Mouse (Mus musculus) liver, embryonic 14.5 days (tissue): ENCODE results near the gene Farp1. TPM values are rescaled to one million over a fixed set of nuclear protein-coding genes. Genes with fewer than 3 reads are reported as not detected.

ENCODE experiments used
- ATAC-seq: fragments of 200-750 bp; cut with Nextera tagmentation; 2 replicates; pipeline ENCODE4 v1.8.0; 2017; ENCODE audit warnings: moderate number of reproducible peaks, mild to moderate bottlenecking, moderate library complexity; ENCODE audit not compliant: insufficient read depth
- DNase-seq, 3 experiments: peaks; one replicate each; pipeline ENCODE4 v3.0.0-alpha.2; 2012 to 2013; ENCODE audit warnings: low read depth in 3 of 3, low spot score in 3 of 3
- H3K27ac ChIP-seq: fragments of 300-500 bp; sonication (generic); 2 replicates; pipeline ENCODE4 v1.5.1; 2014; ENCODE audit warnings: moderate library complexity, mild to moderate bottlenecking, control low read depth, inconsistent platforms
- H3K27me3 ChIP-seq: fragments of 300-500 bp; sonication (generic); 2 replicates; pipeline ENCODE4 v1.6.1; 2014; ENCODE audit warnings: mild to moderate bottlenecking, low read length, moderate library complexity; ENCODE audit not compliant: control insufficient read depth, insufficient read depth
- H3K36me3 ChIP-seq: fragments of 300-500 bp; sonication (generic); replicated peaks from 2 replicates; pipeline ENCODE4 v1.6.1; 2014; ENCODE audit warnings: low read depth; ENCODE audit not compliant: control insufficient read depth, insufficient read depth
- H3K4me1 ChIP-seq, 2 experiments: fragments of 200-500 bp in 1 of 2; fragments of 300-500 bp in 1 of 2; sonication (generic) in 1 of 2; replicated peaks; 2 replicates each; pipeline ENCODE4 v1.6.1; 2012 to 2014; ENCODE audit warnings: antibody characterized with exemption in 1 of 2, inconsistent platforms in 1 of 2, low read length in 1 of 2; ENCODE audit not compliant: control insufficient read depth in 2 of 2, insufficient read depth in 2 of 2
- H3K4me2 ChIP-seq: fragments of 300-500 bp; sonication (generic); 2 replicates; pipeline ENCODE4 v1.6.1; 2014; ENCODE audit warnings: low read depth, mild to moderate bottlenecking, control low read depth, moderate library complexity
- H3K4me3 ChIP-seq, 2 experiments: fragments of 200-500 bp in 1 of 2; fragments of 300-500 bp in 1 of 2; sonication (generic) in 1 of 2; 2 replicates each; pipeline ENCODE4 v1.5.1; 2012 to 2014; ENCODE audit warnings: low read depth in 2 of 2, low read length in 2 of 2, mild to moderate bottlenecking in 2 of 2, control low read depth in 1 of 2, inconsistent platforms in 1 of 2, moderate library complexity in 1 of 2; ENCODE audit not compliant: insufficient read depth in 1 of 2
- H3K9ac ChIP-seq: fragments of 300-500 bp; sonication (generic); replicated peaks from 2 replicates; pipeline ENCODE4 v1.6.1; 2014; ENCODE audit warnings: mild to moderate bottlenecking, control low read depth, moderate library complexity
- H3K9me3 ChIP-seq: fragments of 300-500 bp; sonication (generic); 2 replicates; pipeline ENCODE4 v1.6.1; 2016; ENCODE audit warnings: low read length, mixed read lengths; ENCODE audit not compliant: control insufficient read depth
- CTCF ChIP-seq: IDR thresholded peaks from 2 replicates; pipeline ENCODE4 v1.5.1; 2016; ENCODE audit warnings: antibody characterized with exemption, low read depth, control low read depth
- EP300 ChIP-seq: IDR thresholded peaks from 2 replicates; pipeline ENCODE4 v1.6.1; 2016; ENCODE audit warnings: antibody characterized with exemption, low read depth
- WGBS: fragments of 180-500 bp; shearing (Covaris S2); extraction: QIAGEN DNeasy Blood & Tissue Kit; methylation state at CpG from one replicate; pipeline ENCODE4 v1.1.7; 2014; ENCODE audit not compliant: insufficient replicate concordance; 5-methylcytosine and 5-hydroxymethylcytosine counted together
- polyA plus RNA-seq, 2 experiments: library from polyadenylated mRNA; depleted of rRNA in 1 of 2; stranded (reverse) in 1 of 2; unstranded in 1 of 2; fragments of >200 nt; fragmentation: Nextera tagmentation in 1 of 2; extraction: Ambion mirVana in 1 of 2; gene quantifications; 2 replicates each; pipeline versions ENCODE4 v1.2.1 to v1.2.3; 2012 to 2014

The Farp1 gene
- polyA plus RNA-seq, 2 experiments, result 3.0 to 4.3 TPM

- Histone ChIP-seq H3K27me3 (no peaks in the 10 kb centered on the region), H3K4me1 (no peaks in the 10 kb centered on the region; a peak in 1 of 4 replicates), H3K4me3 (no peak overlapping the region), H3K27ac (no peak overlapping the region), H3K4me2 (no peak overlapping the region), H3K9me3 (no peaks in the 10 kb centered on the region), H3K9ac (no peak overlapping the region), H3K36me3 (no peaks in the 10 kb centered on the region)
- WGBS, result 75% methylated on average over 3 of the region's 3 CpGs
- ATAC-seq (no peak), DNase-seq (no peak)
- no peak for TF ChIP-seq CTCF
- TF ChIP-seq EP300, result no peak
Observed at GRCm38 (mm10) chr14:121208159-121208515, 173.1 kb downstream of the Farp1 start.

GRCm38 (mm10) chr14:121210318-121210717, 175.3 kb downstream of the Farp1 start:
- 57% methylated on average over 3 of the region's 3 CpGs for WGBS
- Histone ChIP-seq H3K4me1 (peaks cover 0 to 2% of the 10 kb centered on the region in 2 experiments; a peak in 2 of 4 replicates), H3K27me3 (no peaks in the 10 kb centered on the region), H3K4me2 (no peak overlapping the region), H3K9me3 (no peaks in the 10 kb centered on the region), H3K4me3 (no peak overlapping the region), H3K36me3 (no peaks in the 10 kb centered on the region), H3K27ac (no peak overlapping the region), H3K9ac (no peak overlapping the region)
- TF ChIP-seq CTCF (no peak), EP300 (no peak)
- DNase-seq (no peak), ATAC-seq (peak; percentile 39; the same call in 1 of the 2 replicates)

GRCm38 (mm10) chr14:121213650-121214049, 178.7 kb downstream of the Farp1 start:
- no peak for TF ChIP-seq EP300
- TF ChIP-seq CTCF, result no peak
- no peaks in the 10 kb centered on the region for H3K27me3 ChIP-seq
- no peak overlapping the region for H3K27ac ChIP-seq
- H3K4me1 ChIP-seq, result peaks cover 0 to 2% of the 10 kb centered on the region in 2 experiments; a peak in 2 of 4 replicates
- 61% methylated on average over 4 of the region's 4 CpGs for WGBS
- no peak overlapping the region for H3K4me2 ChIP-seq
- H3K36me3 ChIP-seq, result no peaks in the 10 kb centered on the region
- no peaks in the 10 kb centered on the region for H3K9me3 ChIP-seq
- no peak for ATAC-seq
- no peak overlapping the region for H3K9ac ChIP-seq
- no peak for DNase-seq
- H3K4me3 ChIP-seq, result no peak overlapping the region

- peaks cover 0 to 2% of the 10 kb centered on the region in 2 experiments; a peak in 2 of 4 replicates for H3K4me1 ChIP-seq
- H3K9ac ChIP-seq, result no peak overlapping the region
- no peak for ATAC-seq
- no peak overlapping the region for H3K4me3 ChIP-seq
- no peak for TF ChIP-seq CTCF
- TF ChIP-seq EP300, result no peak
- H3K27ac ChIP-seq, result no peak overlapping the region
- WGBS, result 70% methylated on average over 11 of the region's 11 CpGs
- H3K4me2 ChIP-seq, result no peak overlapping the region
- no peaks in the 10 kb centered on the region for H3K27me3 ChIP-seq
- H3K9me3 ChIP-seq, result no peaks in the 10 kb centered on the region
- no peaks in the 10 kb centered on the region for H3K36me3 ChIP-seq
- no peak for DNase-seq
Observed at GRCm38 (mm10) chr14:121214636-121215257, 179.7 kb downstream of the Farp1 start.

GRCm38 (mm10) chr14:121215817-121216216, 180.8 kb downstream of the Farp1 start:
- Histone ChIP-seq H3K27ac (no peak overlapping the region), H3K4me2 (no peak overlapping the region), H3K27me3 (no peaks in the 10 kb centered on the region), H3K4me1 (peaks cover 0 to 2% of the 10 kb centered on the region in 2 experiments; a peak in 1 of 4 replicates), H3K4me3 (no peak overlapping the region), H3K9me3 (no peaks in the 10 kb centered on the region), H3K36me3 (no peaks in the 10 kb centered on the region), H3K9ac (no peak overlapping the region)
- DNase-seq, result no peak
- ATAC-seq, result no peak
- TF ChIP-seq CTCF (no peak), EP300 (no peak)
- 63% methylated on average over 5 of the region's 5 CpGs for WGBS
